Comparison of ENCODE assay signal across 8 mouse cellular contexts in the genomic region with DNA sequence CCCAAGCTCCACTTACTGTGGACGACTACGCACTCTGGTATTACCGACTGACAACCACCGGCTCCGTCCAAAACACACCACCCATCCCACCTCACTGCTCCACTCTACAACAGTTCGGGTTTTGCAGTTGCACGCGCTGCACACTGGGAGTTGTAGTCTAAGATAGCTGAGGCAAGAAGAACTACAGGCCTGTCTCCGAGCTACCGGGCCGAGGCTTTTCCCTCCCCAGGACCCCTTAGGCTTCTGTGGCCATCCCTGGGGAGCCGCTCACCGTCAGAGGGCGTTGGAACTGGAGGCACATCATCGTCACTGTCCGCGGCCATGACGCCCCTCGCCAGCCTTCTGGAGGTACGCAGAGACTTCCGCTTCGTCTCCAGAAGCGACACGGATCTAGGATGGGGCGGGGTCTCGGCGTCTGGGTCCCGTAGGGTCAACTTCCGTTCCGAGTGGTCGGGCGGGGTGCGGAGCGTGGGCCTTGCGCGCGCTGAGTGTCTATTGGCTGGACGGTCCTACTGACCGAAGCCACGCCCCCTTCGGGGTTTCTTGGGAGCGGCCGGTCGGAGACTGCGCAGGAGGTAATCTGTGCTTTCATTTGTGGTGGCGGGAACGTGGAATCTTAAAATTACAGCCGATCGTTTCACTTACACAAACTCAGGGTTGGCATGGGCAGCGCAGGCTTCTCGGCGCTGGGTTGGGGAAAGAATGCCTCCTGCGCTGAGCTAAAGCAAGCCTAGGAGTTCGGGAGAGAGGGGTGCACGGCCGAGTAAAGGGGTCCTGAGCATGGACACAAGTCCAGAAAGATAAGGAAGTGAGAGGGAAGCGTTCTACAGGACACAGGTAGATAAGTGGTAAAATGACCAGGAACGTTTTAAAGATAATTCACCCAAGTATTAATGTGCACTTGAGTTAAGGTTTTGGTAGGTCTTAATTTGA. TPM values are rescaled to one million over a fixed set of nuclear protein-coding genes. Genes with fewer than 3 reads are reported as not detected.
DNase-seq lines count a peak whose midpoint lies in the region; ATAC-seq and TF ChIP-seq lines count a peak whose summit lies in the region.

Gene Toe1, minus strand, starts transcription at position 444 of the 933 bp plus-strand sequence.
Gene Mutyh, plus strand, starts transcription at position 527 of the 933 bp plus-strand sequence.

- peak; percentile 99 for DNase-seq in MEL (ENCODE audit: low read depth, low spot score)
- DNase-seq in cerebellum, adult 2 months = peak; percentile 90 to 95
- DNase-seq in forelimb bud, embryonic 11.5 days (ENCODE audit: low read depth, low spot score) = peak; percentile 96
- peak; percentile 71 for DNase-seq in layer of hippocampus, adult 9-10 months (ENCODE audit: low spot score)
- peak; percentile 70 for DNase-seq in ovary, postnatal 10 days (ENCODE audit: low spot score)
- peak; percentile 87 to 90 for DNase-seq in thymus, postnatal 10 days (ENCODE audit: low spot score in 2 of 2)

- peaks cover 3 to 4% of the 10 kb centered on the region in 2 experiments; a peak in 3 of 4 replicates for H3K36me3 ChIP-seq in MEL (ENCODE audit: control insufficient read depth in 1 of 2, insufficient read depth in 2 of 2, low read length in 2 of 2)
- peaks cover 21% of the 10 kb centered on the region for H3K36me3 ChIP-seq in lung, embryonic 16.5 days (ENCODE audit: control insufficient read depth, insufficient read depth, low read length)

- H3K4me1 ChIP-seq in MEL (ENCODE audit: control insufficient read depth in 1 of 2, insufficient read depth in 2 of 2, low read length in 2 of 2) = peaks cover 0 to 10% of the 10 kb centered on the region in 2 experiments; a peak in 2 of 4 replicates
- H3K4me1 ChIP-seq in cerebellum, adult 2 months (ENCODE audit: control insufficient read depth, insufficient read depth, low read length) = peaks cover 3% of the 10 kb centered on the region
- peaks cover 8% of the 10 kb centered on the region for H3K4me1 ChIP-seq in lung, embryonic 16.5 days (replicated peaks; ENCODE audit: control insufficient read depth, insufficient read depth, low read length)

- peak within 1 kb of the TSS; percentile 77 to 80 for H3K4me3 ChIP-seq in MEL (ENCODE audit: control insufficient read depth in 1 of 2, insufficient read depth in 1 of 2, low read depth in 2 of 2, low read length in 2 of 2)
- H3K4me3 ChIP-seq in cerebellum, adult 2 months (replicated peaks; ENCODE audit: insufficient read depth, low read depth, low read length) = peak within 1 kb of the TSS; percentile 94
- H3K4me3 ChIP-seq in lung, embryonic 16.5 days (ENCODE audit: low read length) = peak within 1 kb of the TSS; percentile 79

- TF ChIP-seq EP300 in MEL (IDR thresholded peaks at IDR 0.05; ENCODE audit: low read depth in 1 of 2, low read length in 2 of 2) = peak in 1 of 2 experiments; percentile 23; a peak in 1 of 4 replicates

- H3K79me2 ChIP-seq in MEL (ENCODE audit: control insufficient read depth, insufficient read depth, low read length, poor library complexity) = peaks cover 15% of the 10 kb centered on the region

- H3K9ac ChIP-seq in MEL (ENCODE audit: control insufficient read depth, low read depth, low read length, poor library complexity, severe bottlenecking) = peak within 1 kb of the TSS; percentile 94
- H3K9ac ChIP-seq in lung, embryonic 16.5 days (ENCODE audit: low read length) = peak within 1 kb of the TSS; percentile 87

- TF ChIP-seq POLR2A in MEL (IDR thresholded peaks at IDR 0.05; ENCODE audit: control insufficient read depth in 1 of 2, insufficient read depth in 1 of 2, low read depth in 1 of 2, low read length in 2 of 2, poor library complexity in 1 of 2) = peak; percentile 75 to 95
- TF ChIP-seq POLR2A in cerebellum, adult 2 months (IDR thresholded peaks at IDR 0.05; ENCODE audit: borderline replicate concordance, insufficient read depth, low read length) = peak; percentile 82

- peak within 1 kb of the TSS; percentile 73 for H3K4me2 ChIP-seq in lung, embryonic 16.5 days (ENCODE audit: low read depth, low read length)

- H3K27ac ChIP-seq in MEL (ENCODE audit: control insufficient read depth, low read depth, low read length) = peak within 1 kb of the TSS; percentile 89
- peak within 1 kb of the TSS; percentile 86 for H3K27ac ChIP-seq in cerebellum, adult 2 months (ENCODE audit: insufficient read depth, low read length)
- peak within 1 kb of the TSS; percentile 91 for H3K27ac ChIP-seq in lung, embryonic 16.5 days (ENCODE audit: low read length)

- TF ChIP-seq RAD21 in MEL (IDR thresholded peaks at IDR 0.05; ENCODE audit: low read depth, low read length) = no peak

- no peaks in the 10 kb centered on the region for H3K27me3 ChIP-seq in MEL (ENCODE audit: control insufficient read depth in 1 of 2, insufficient read depth in 2 of 2, low read length in 2 of 2)
- H3K27me3 ChIP-seq in cerebellum, adult 2 months (ENCODE audit: control insufficient read depth, insufficient read depth, low read length) = no peaks in the 10 kb centered on the region
- H3K27me3 ChIP-seq in lung, embryonic 16.5 days (ENCODE audit: control insufficient read depth, insufficient read depth, low read depth, low read length) = no peaks in the 10 kb centered on the region

- under 1% methylated on average over 58 of the region's 58 CpGs for WGBS in cerebellum, adult 2 months
- under 1% methylated on average over 58 of the region's 58 CpGs for WGBS in lung, embryonic 16.5 days

- no peaks in the 10 kb centered on the region for H3K9me3 ChIP-seq in MEL (replicated peaks; ENCODE audit: insufficient read depth, low read length)
- H3K9me3 ChIP-seq in lung, embryonic 16.5 days (ENCODE audit: control insufficient read depth, low read length) = no peaks in the 10 kb centered on the region

- ATAC-seq in hematopoietic stem cell, adult 5-6 weeks (replicated peaks in 1 of 2; ENCODE audit: insufficient read depth in 1 of 2, low FRiP score in 2 of 2, low TSS enrichment in 1 of 2, low read depth in 1 of 2, poor library complexity in 2 of 2, severe bottlenecking in 2 of 2) = peak; percentile 98 to 100
- ATAC-seq in lung, embryonic 16.5 days (ENCODE audit: low read depth) = peak; percentile 100

- TF ChIP-seq CTCF in MEL (IDR thresholded peaks at IDR 0.05 in 2 of 3, conservative IDR thresholded peaks at IDR 0.05 in 1 of 3; ENCODE audit: control insufficient read depth in 1 of 3, insufficient read depth in 1 of 3, low read depth in 2 of 3, low read length in 3 of 3, poor library complexity in 1 of 3, severe bottlenecking in 1 of 3) = 0 out of 6 replicates have a peak, but pooled peaks of 1 of the 3 experiments have one; percentile 7
- no peak for TF ChIP-seq CTCF in cerebellum, adult 2 months (IDR thresholded peaks at IDR 0.05; ENCODE audit: borderline replicate concordance, insufficient read depth, low read depth, low read length)

TF ChIP-seq in MEL, 35 proteins besides CTCF, POLR2A, EP300 and RAD21 (continues in another document):
- TF ChIP-seq MAFK (IDR thresholded peaks at IDR 0.05; ENCODE audit: borderline replicate concordance, low read depth, low read length) (no peak), POLR2AphosphoS5 (IDR thresholded peaks at IDR 0.05; ENCODE audit: borderline replicate concordance, low read depth, low read length) (no peak), SIN3A (IDR thresholded peaks at IDR 0.05; ENCODE audit: low read length) (peak; percentile 86), MEF2A (IDR thresholded peaks at IDR 0.05; ENCODE audit: extremely low read depth, insufficient replicate concordance, low read depth, low read length, poor library complexity, severe bottlenecking) (no peak), HCFC1 (IDR thresholded peaks at IDR 0.05; ENCODE audit: low read depth, low read length) (peak; percentile 94), ZKSCAN1 (IDR thresholded peaks at IDR 0.05; ENCODE audit: low read depth, low read length) (no peak), TAL1 (IDR thresholded peaks at IDR 0.05; ENCODE audit: low read length) (no peak), ZMIZ1 (IDR thresholded peaks at IDR 0.05; ENCODE audit: low read depth, low read length) (peak; percentile 79; the same call in 1 of the 2 replicates), NELFE (IDR thresholded peaks at IDR 0.05; ENCODE audit: low read depth, low read length) (peak; percentile 89), USF1 (IDR thresholded peaks at IDR 0.05; ENCODE audit: low read depth, low read length) (peak; percentile 45; the same call in 1 of the 2 replicates), NRF1 (IDR thresholded peaks at IDR 0.05; ENCODE audit: insufficient read depth, low read depth, low read length, poor library complexity, severe bottlenecking) (peak; percentile 82), TBP (IDR thresholded peaks at IDR 0.05; ENCODE audit: low read depth, low read length) (peak; percentile 43; the same call in 1 of the 2 replicates), MXI1 (IDR thresholded peaks at IDR 0.05; ENCODE audit: low read depth, low read length) (peak; percentile 83), POLR2AphosphoS2 (IDR thresholded peaks at IDR 0.05; ENCODE audit: low read length) (peak; percentile 95), GATA1 (IDR thresholded peaks at IDR 0.05; ENCODE audit: low read depth, low read length) (peak; percentile 41; the same call in 1 of the 2 replicates), MYC (IDR thresholded peaks at IDR 0.05; ENCODE audit: low read depth, low read length) (peak; percentile 81), SMC3 (IDR thresholded peaks at IDR 0.05; ENCODE audit: low read depth, low read length) (no peak), KAT2A (conservative IDR thresholded peaks at IDR 0.05; ENCODE audit: low read depth, low read length) (peak; percentile 65; the same call in 1 of the 2 replicates), ZNF384 (IDR thresholded peaks at IDR 0.05; ENCODE audit: low read depth, low read length) (no peak), E2F4 (IDR thresholded peaks at IDR 0.05; ENCODE audit: borderline replicate concordance, low read depth, low read length) (peak; percentile 95), ELF1 (IDR thresholded peaks at IDR 0.05; ENCODE audit: low read depth, low read length) (peak; percentile 90)

RNA-seq across cellular contexts. Expression of gene Toe1, which starts in this region (rescaled TPM):
- total RNA-seq in MEL (2012; rRNA removed) = 46.4 and 49.3 TPM in 2 replicates
- polyA plus RNA-seq in MEL (2012; ENCODE audit: insufficient read depth in 1 of 2, insufficient read length in 2 of 2, low read depth in 1 of 2, low replicate concordance in 2 of 2, missing spikeins in 1 of 2) = 10 to 100 TPM in 1 of 2 experiments, not detected in 1; 38.3 TPM
- polyA plus RNA-seq in cerebellum, adult 2 months (2012; rRNA removed) = 29.9 and 30.0 TPM in 2 replicates
- total RNA-seq in hematopoietic stem cell, adult 5-6 weeks (2017) = 35.8 and 38.5 TPM in 2 replicates
- polyA plus RNA-seq in lung, embryonic 16.5 days (2015; fragmentation: Nextera tagmentation; extraction: Ambion mirVana) = 35.2 and 36.5 TPM in 2 replicates

RNA-seq across cellular contexts. Expression of gene Mutyh, which starts in this region (rescaled TPM):
- total RNA-seq in MEL (2012; rRNA removed) = 0.75 and 0.81 TPM in 2 replicates
- 1 to 10 TPM in 1 of 2 experiments, not detected in 1; 2.5 TPM for polyA plus RNA-seq in MEL (2012; ENCODE audit: insufficient read depth in 1 of 2, insufficient read length in 2 of 2, low read depth in 1 of 2, low replicate concordance in 2 of 2, missing spikeins in 1 of 2)
- 10.0 and 14.6 TPM in 2 replicates for polyA plus RNA-seq in cerebellum, adult 2 months (2012; rRNA removed)
- 6.8 and 10.8 TPM in 2 replicates for total RNA-seq in hematopoietic stem cell, adult 5-6 weeks (2017)
- polyA plus RNA-seq in lung, embryonic 16.5 days (2015; fragmentation: Nextera tagmentation; extraction: Ambion mirVana) = 17.0 and 17.7 TPM in 2 replicates

Comparison
In these comparisons a context has a peak if more than half of its experiments do, and no peak if none do; other contexts are left out.
1. Peak in every context shown above with its lines: DNase-seq, ATAC-seq, H3K4me3 ChIP-seq and H3K27ac ChIP-seq.